Comparison of ENCODE assay signal across 8 mouse cellular contexts in the genomic region with DNA sequence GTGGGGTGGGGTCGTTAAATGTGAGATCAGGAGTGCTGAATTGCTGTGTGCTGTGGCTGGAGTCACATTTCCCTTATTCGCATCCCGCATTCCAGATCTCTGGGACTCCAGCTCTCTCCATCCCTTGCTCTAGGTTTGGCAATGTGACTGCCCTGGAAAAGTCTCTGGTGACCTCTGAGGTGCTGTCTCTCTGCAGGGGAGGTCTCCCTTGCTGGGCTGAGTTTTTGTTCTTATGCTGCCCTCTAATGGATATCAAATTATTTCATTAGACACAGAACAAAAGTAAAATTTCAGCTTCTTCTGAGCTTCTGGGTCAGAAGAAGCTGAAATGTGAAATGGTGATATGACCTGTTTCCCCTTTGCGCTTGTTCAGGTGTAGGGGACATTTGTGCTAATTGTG.
DNase-seq lines count a peak whose midpoint lies in the region; ATAC-seq lines count a peak whose summit lies in the region.

No protein-coding gene starts in this region.

- no peaks in the 10 kb centered on the region for H3K9me3 ChIP-seq in forebrain, embryonic 15.5 days
- no peaks in the 10 kb centered on the region for H3K9me3 ChIP-seq in midbrain, embryonic 14.5 days (ENCODE audit: control insufficient read depth, low read length)

- peaks cover 43% of the 10 kb centered on the region for H3K4me1 ChIP-seq in forebrain, embryonic 15.5 days
- peaks cover 21% of the 10 kb centered on the region for H3K4me1 ChIP-seq in midbrain, embryonic 14.5 days (ENCODE audit: control insufficient read depth, insufficient read depth, low read length)

- H3K9ac ChIP-seq in forebrain, embryonic 15.5 days (replicated peaks) = 0 out of 2 replicates have a peak overlapping the region, but pooled peaks have one; percentile 10
- no peak overlapping the region for H3K9ac ChIP-seq in midbrain, embryonic 14.5 days (replicated peaks; ENCODE audit: low read length)

- H3K27ac ChIP-seq in forebrain, embryonic 15.5 days (replicated peaks) = 0 out of 2 replicates have a peak overlapping the region, but pooled peaks have one; percentile 25
- no peak overlapping the region; the same call in 1 of the 2 replicates for H3K27ac ChIP-seq in midbrain, embryonic 14.5 days (replicated peaks; ENCODE audit: low read depth, low read length)

- no peaks in the 10 kb centered on the region for H3K27me3 ChIP-seq in forebrain, embryonic 15.5 days
- peaks cover 3% of the 10 kb centered on the region; the same call in 1 of the 2 replicates for H3K27me3 ChIP-seq in midbrain, embryonic 14.5 days (ENCODE audit: control insufficient read depth, insufficient read depth, low read length)

- WGBS in forebrain, embryonic 15.5 days = 22% methylated on average over 4 of the region's 4 CpGs
- WGBS in midbrain, embryonic 14.5 days = 34% methylated on average over 4 of the region's 4 CpGs

- no peak for ATAC-seq in forebrain, embryonic 15.5 days (replicated peaks)
- ATAC-seq in midbrain, embryonic 14.5 days (ENCODE audit: low FRiP score, low TSS enrichment) = no peak; the same call in 1 of the 2 replicates

- peak; percentile 13 for DNase-seq in kidney, postnatal 10 days
- no peak for DNase-seq in kidney, adult 11 months
- DNase-seq in brain, adult 2 months (ENCODE audit: low read depth, low spot score) = peak; percentile 60
- DNase-seq in midbrain, embryonic 14.5 days = peak; percentile 61
- no peak for DNase-seq in c-Kit-positive CD71-positive TER-119-positive erythroid progenitor cells, embryonic 14.5 days (ENCODE audit: low spot score)
- DNase-seq in gastrocnemius, postnatal 25 days = no peak
- DNase-seq in gastrocnemius, postnatal 4 days (ENCODE audit: low spot score in 2 of 2) = no peak

- H3K36me3 ChIP-seq in forebrain, embryonic 15.5 days = no peaks in the 10 kb centered on the region
- H3K36me3 ChIP-seq in midbrain, embryonic 14.5 days (ENCODE audit: control insufficient read depth, insufficient read depth, low read length) = no peaks in the 10 kb centered on the region

- H3K4me2 ChIP-seq in forebrain, embryonic 15.5 days (replicated peaks) = peak overlapping the region; percentile 34
- H3K4me2 ChIP-seq in midbrain, embryonic 14.5 days (ENCODE audit: low read length) = 0 out of 2 replicates have a peak overlapping the region, but pooled peaks have one; percentile 19

- H3K4me3 ChIP-seq in forebrain, embryonic 15.5 days = peak overlapping the region; percentile 8; the same call in 1 of the 2 replicates
- H3K4me3 ChIP-seq in midbrain, embryonic 14.5 days (replicated peaks; ENCODE audit: low read depth, low read length) = no peak overlapping the region

Comparison
In these comparisons a context has a peak if more than half of its experiments do, and no peak if none do; other contexts are left out.
1. DNase-seq: peak in kidney, postnatal 10 days (single experiment), brain, adult 2 months (single experiment) and midbrain, embryonic 14.5 days (single experiment); none in kidney, adult 11 months (single experiment), c-Kit-positive CD71-positive TER-119-positive erythroid progenitor cells, embryonic 14.5 days (single experiment), gastrocnemius, postnatal 25 days (single experiment) and gastrocnemius, postnatal 4 days (0 of 2).